Mouse (Mus musculus): ENCODE results near the gene Ppy. TPM values are rescaled to one million over a fixed set of nuclear protein-coding genes. Genes with fewer than 3 reads are reported as not detected.

The Ppy gene
- total and polyA plus RNA-seq, 2 experiments from 2014 or later = not detected

GRCm38 (mm10) chr11:102102485-102103258 lies 1.6 kb upstream of the Ppy start:
- DNase-seq (ENCODE audit: low spot score) (peak; percentile 56), ATAC-seq (ENCODE audit: insufficient read depth, low read depth) (no peak)
- TF ChIP-seq CTCF (IDR thresholded peaks at IDR 0.05; ENCODE audit: low read depth) (peak; percentile 74), EP300 (IDR thresholded peaks at IDR 0.05; ENCODE audit: low read depth) (no peak)
- H3K4me1 ChIP-seq (ENCODE audit: control insufficient read depth, insufficient read depth) = no peaks in the 10 kb centered on the region
- H3K27me3 ChIP-seq (ENCODE audit: control insufficient read depth, insufficient read depth, low read length) = peaks cover 60% of the 10 kb centered on the region
- H3K27ac ChIP-seq (ENCODE audit: low read depth) = no peak overlapping the region
- WGBS = 10% methylated on average over 17 of the region's 17 CpGs
- no peak overlapping the region for H3K4me3 ChIP-seq (ENCODE audit: low read depth, low read length)
- H3K9me3 ChIP-seq (replicated peaks; ENCODE audit: control insufficient read depth, low read length) = no peaks in the 10 kb centered on the region
- no peaks in the 10 kb centered on the region for H3K36me3 ChIP-seq (replicated peaks; ENCODE audit: control insufficient read depth, insufficient read depth, low read length)
- no peak overlapping the region for H3K4me2 ChIP-seq (ENCODE audit: low read depth, low read length)
- H3K9ac ChIP-seq (replicated peaks; ENCODE audit: low read depth, low read length) = no peak overlapping the region; the same call in 1 of the 2 replicates

GRCm38 (mm10) chr11:102096887-102097391 lies 4.2 kb downstream of the Ppy start:
- 2% methylated on average over 18 of the region's 18 CpGs for WGBS
- Histone ChIP-seq H3K4me3 (ENCODE audit: low read depth, low read length) (peak overlapping the region; percentile 4), H3K4me1 (ENCODE audit: control insufficient read depth, insufficient read depth) (peaks cover 8% of the 10 kb centered on the region), H3K27ac (ENCODE audit: low read depth) (no peak overlapping the region), H3K27me3 (ENCODE audit: control insufficient read depth, insufficient read depth, low read length) (peaks cover 15% of the 10 kb centered on the region; the same call in 1 of the 2 replicates), H3K9ac (replicated peaks; ENCODE audit: low read depth, low read length) (no peak overlapping the region), H3K4me2 (ENCODE audit: low read depth, low read length) (peak overlapping the region; percentile 47), H3K36me3 (replicated peaks; ENCODE audit: control insufficient read depth, insufficient read depth, low read length) (no peaks in the 10 kb centered on the region), H3K9me3 (replicated peaks; ENCODE audit: control insufficient read depth, low read length) (no peaks in the 10 kb centered on the region)
- ATAC-seq (ENCODE audit: insufficient read depth, low read depth) (peak; percentile 89), DNase-seq (ENCODE audit: low spot score) (peak; percentile 79)
- no peak for TF ChIP-seq EP300 (IDR thresholded peaks at IDR 0.05; ENCODE audit: low read depth)
- TF ChIP-seq CTCF (IDR thresholded peaks at IDR 0.05; ENCODE audit: low read depth) = peak; percentile 63

DNA sequence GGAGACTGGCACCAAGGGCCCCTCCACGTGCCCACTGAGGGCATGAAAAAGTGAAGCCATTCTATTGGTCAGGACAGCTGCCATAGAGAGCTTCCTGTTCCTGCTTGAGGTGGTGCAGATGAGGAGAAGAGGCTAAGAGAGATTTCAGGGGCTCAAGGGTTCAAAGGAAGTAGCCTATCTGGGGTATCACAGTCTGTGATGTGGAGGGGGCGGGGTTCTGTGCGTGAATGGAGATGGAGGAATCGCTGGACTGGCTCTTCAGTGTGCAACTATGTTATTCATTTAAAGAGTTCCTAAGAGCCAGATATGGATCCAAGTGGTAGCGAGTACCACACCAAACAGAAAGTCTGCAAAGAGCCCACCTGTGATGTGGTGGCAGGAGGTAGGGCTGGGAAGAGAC lies 4.7 kb downstream of the Ppy start:
- H3K4me1 ChIP-seq (ENCODE audit: control insufficient read depth, insufficient read depth) = peaks cover 8% of the 10 kb centered on the region
- no peak overlapping the region for H3K9ac ChIP-seq (replicated peaks; ENCODE audit: low read depth, low read length)
- TF ChIP-seq EP300 (IDR thresholded peaks at IDR 0.05; ENCODE audit: low read depth) (no peak), CTCF (IDR thresholded peaks at IDR 0.05; ENCODE audit: low read depth) (no peak)
- DNase-seq (ENCODE audit: low spot score) (no peak), ATAC-seq (ENCODE audit: insufficient read depth, low read depth) (no peak; the same call in 1 of the 2 replicates)
- H3K27ac ChIP-seq (ENCODE audit: low read depth) = no peak overlapping the region
- H3K9me3 ChIP-seq (replicated peaks; ENCODE audit: control insufficient read depth, low read length) = no peaks in the 10 kb centered on the region
- peak overlapping the region; percentile 47 for H3K4me2 ChIP-seq (ENCODE audit: low read depth, low read length)
- no peaks in the 10 kb centered on the region for H3K36me3 ChIP-seq (replicated peaks; ENCODE audit: control insufficient read depth, insufficient read depth, low read length)
- H3K27me3 ChIP-seq (ENCODE audit: control insufficient read depth, insufficient read depth, low read length) = 0 out of 2 replicates have a peak, but pooled peaks cover 10% of the 10 kb centered on the region
- H3K4me3 ChIP-seq (ENCODE audit: low read depth, low read length) = no peak overlapping the region
- WGBS = 60% methylated on average over 5 of the region's 5 CpGs

DNA sequence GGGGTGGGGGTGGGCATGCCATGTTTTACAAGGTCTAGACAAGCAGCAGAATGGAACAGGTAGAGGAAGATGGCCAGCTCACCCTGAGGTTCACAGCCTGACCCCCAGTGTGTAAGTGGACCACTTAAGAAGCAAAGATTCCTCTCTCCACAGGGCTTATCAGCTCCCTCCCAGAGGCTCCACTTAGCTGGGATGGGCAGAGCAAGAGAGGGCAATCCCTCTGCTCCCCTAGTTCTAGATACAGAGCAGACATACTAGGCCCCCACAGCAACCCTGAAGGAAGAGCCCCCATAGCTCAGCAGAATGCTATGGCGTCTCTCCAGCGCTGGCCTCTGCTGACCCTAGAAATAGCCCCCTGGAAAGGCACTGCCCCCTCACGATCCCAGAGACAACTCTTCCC lies 5.4 kb downstream of the Ppy start:
- peaks cover 8% of the 10 kb centered on the region for H3K4me1 ChIP-seq (ENCODE audit: control insufficient read depth, insufficient read depth)
- no peak for ATAC-seq (ENCODE audit: insufficient read depth, low read depth)

GRCm38 (mm10) chr11:102089088-102089808 lies 11.9 kb downstream of the Ppy start:
- Histone ChIP-seq H3K4me2 (ENCODE audit: low read depth, low read length) (peak overlapping the region; percentile 86), H3K4me3 (ENCODE audit: low read depth, low read length) (peak overlapping the region; percentile 65), H3K27ac (ENCODE audit: low read depth) (peak overlapping the region; percentile 52), H3K27me3 (ENCODE audit: control insufficient read depth, insufficient read depth, low read length) (no peaks in the 10 kb centered on the region), H3K9ac (replicated peaks; ENCODE audit: low read depth, low read length) (peak overlapping the region; percentile 39; the same call in 1 of the 2 replicates), H3K4me1 (ENCODE audit: control insufficient read depth, insufficient read depth) (no peaks in the 10 kb centered on the region), H3K36me3 (replicated peaks; ENCODE audit: control insufficient read depth, insufficient read depth, low read length) (no peaks in the 10 kb centered on the region), H3K9me3 (replicated peaks; ENCODE audit: control insufficient read depth, low read length) (no peaks in the 10 kb centered on the region)
- ATAC-seq (ENCODE audit: insufficient read depth, low read depth) (peak; percentile 45), DNase-seq (ENCODE audit: low spot score) (peak; percentile 79)
- TF ChIP-seq CTCF (IDR thresholded peaks at IDR 0.05; ENCODE audit: low read depth) (peak; percentile 53), EP300 (IDR thresholded peaks at IDR 0.05; ENCODE audit: low read depth) (no peak)
- WGBS = under 1% methylated on average over 20 of the region's 20 CpGs

More for the DNA sequence above, 5.4 kb downstream of the Ppy start:
- H3K27ac ChIP-seq (ENCODE audit: low read depth) = no peak overlapping the region
- H3K36me3 ChIP-seq (replicated peaks; ENCODE audit: control insufficient read depth, insufficient read depth, low read length) = no peaks in the 10 kb centered on the region
- no peak overlapping the region for H3K9ac ChIP-seq (replicated peaks; ENCODE audit: low read depth, low read length)
- H3K4me2 ChIP-seq (ENCODE audit: low read depth, low read length) = no peak overlapping the region
- TF ChIP-seq CTCF (IDR thresholded peaks at IDR 0.05; ENCODE audit: low read depth) (no peak), EP300 (IDR thresholded peaks at IDR 0.05; ENCODE audit: low read depth) (no peak)
- 55% methylated on average over 3 of the region's 3 CpGs for WGBS
- no peak overlapping the region for H3K4me3 ChIP-seq (ENCODE audit: low read depth, low read length)
- no peak for DNase-seq (ENCODE audit: low spot score)
- H3K27me3 ChIP-seq (ENCODE audit: control insufficient read depth, insufficient read depth, low read length) = 0 out of 2 replicates have a peak, but pooled peaks cover 3% of the 10 kb centered on the region
- no peaks in the 10 kb centered on the region for H3K9me3 ChIP-seq (replicated peaks; ENCODE audit: control insufficient read depth, low read length)
